Mouse (Mus musculus) midbrain, embryonic 15.5 days (tissue): ENCODE data around the gene Oca2. TPM values are rescaled to one million over a fixed set of nuclear protein-coding genes. Genes with fewer than 3 reads are reported as not detected.
A peak's percentile ranks its signal among the peaks of the same experiment; 100 is the strongest.

ENCODE experiments used
- ATAC-seq: fragments of 200-750 bp; cut with Nextera tagmentation; replicated peaks from 2 replicates; pipeline ENCODE4 v1.8.0; 2017; ENCODE audit warnings: moderate TSS enrichment
- H3K27ac ChIP-seq: fragments of 300-500 bp; sonication (generic); 2 replicates; pipeline ENCODE4 v1.5.1; 2015; ENCODE audit warnings: mild to moderate bottlenecking, inconsistent platforms
- H3K27me3 ChIP-seq: fragments of 300-500 bp; sonication (generic); replicated peaks from 2 replicates; pipeline ENCODE4 v1.6.1; 2015; ENCODE audit warnings: inconsistent platforms
- H3K36me3 ChIP-seq: fragments of 300-500 bp; sonication (generic); replicated peaks from 2 replicates; pipeline ENCODE4 v1.6.1; 2015; ENCODE audit warnings: inconsistent platforms
- H3K4me1 ChIP-seq: fragments of 300-500 bp; sonication (generic); 2 replicates; pipeline ENCODE4 v1.6.1; 2015; ENCODE audit warnings: inconsistent platforms
- H3K4me2 ChIP-seq: fragments of 300-500 bp; sonication (generic); 2 replicates; pipeline ENCODE4 v1.6.1; 2015; ENCODE audit warnings: inconsistent platforms, mild to moderate bottlenecking, moderate library complexity
- H3K4me3 ChIP-seq: fragments of 300-500 bp; sonication (generic); 2 replicates; pipeline ENCODE4 v1.5.1; 2015; ENCODE audit warnings: mild to moderate bottlenecking, inconsistent platforms
- H3K9ac ChIP-seq: fragments of 300-500 bp; sonication (generic); 2 replicates; pipeline ENCODE4 v1.6.1; 2015; ENCODE audit warnings: mild to moderate bottlenecking, inconsistent platforms
- H3K9me3 ChIP-seq: fragments of 300-500 bp; sonication (generic); 2 replicates; pipeline ENCODE4 v1.6.1; 2016; ENCODE audit warnings: inconsistent platforms
- WGBS: fragments of 180-500 bp; shearing (Covaris S2); methylation state at CpG from one replicate; pipeline ENCODE4 v1.1.7; 2015; ENCODE audit warnings: mixed read lengths; 5-methylcytosine and 5-hydroxymethylcytosine counted together
- polyA plus RNA-seq: library from polyadenylated mRNA; unstranded; fragments of >200 nt; fragmentation: Nextera tagmentation; extraction: Ambion mirVana; gene quantifications from 2 replicates; pipeline ENCODE4 v1.2.1, GENCODE M21; 2015

Oca2 gene
- 0.29 and 0.35 TPM in 2 replicates for polyA plus RNA-seq

DNA sequence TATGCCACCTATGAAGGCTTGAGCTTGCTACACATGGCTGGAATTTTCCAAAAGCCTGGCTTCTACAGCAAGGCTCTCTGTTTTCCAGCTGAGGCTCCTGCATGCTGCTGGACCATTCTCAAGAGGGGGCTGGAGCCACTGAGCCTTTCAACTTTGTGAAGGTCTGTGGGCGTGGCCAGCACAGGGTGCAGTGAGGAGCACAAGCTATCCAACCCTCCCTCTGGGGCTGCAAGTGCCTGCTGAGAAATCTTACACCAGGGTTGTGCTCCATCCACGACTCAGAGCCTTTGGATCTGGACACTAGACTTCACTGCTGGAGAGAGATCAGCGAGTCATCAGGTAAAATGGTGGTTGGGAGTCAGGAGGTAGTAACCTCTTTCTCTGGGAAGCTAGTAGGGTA, at the start of gene Oca2:
TSS of gene Oca2 (plus strand) at position 218 of the 400 bp plus-strand sequence.
- Histone ChIP-seq H3K27ac (no peak within 1 kb of the TSS), H3K36me3 (no peaks in the 10 kb centered on the region), H3K4me3 (no peak within 1 kb of the TSS), H3K9me3 (no peaks in the 10 kb centered on the region), H3K4me2 (no peak within 1 kb of the TSS), H3K4me1 (peaks cover 3% of the 10 kb centered on the region; the same call in 1 of the 2 replicates), H3K27me3 (no peaks in the 10 kb centered on the region), H3K9ac (no peak within 1 kb of the TSS)
- WGBS: 44% methylated on average over 3 of the region's 3 CpGs
- ATAC-seq: no peak

DNA sequence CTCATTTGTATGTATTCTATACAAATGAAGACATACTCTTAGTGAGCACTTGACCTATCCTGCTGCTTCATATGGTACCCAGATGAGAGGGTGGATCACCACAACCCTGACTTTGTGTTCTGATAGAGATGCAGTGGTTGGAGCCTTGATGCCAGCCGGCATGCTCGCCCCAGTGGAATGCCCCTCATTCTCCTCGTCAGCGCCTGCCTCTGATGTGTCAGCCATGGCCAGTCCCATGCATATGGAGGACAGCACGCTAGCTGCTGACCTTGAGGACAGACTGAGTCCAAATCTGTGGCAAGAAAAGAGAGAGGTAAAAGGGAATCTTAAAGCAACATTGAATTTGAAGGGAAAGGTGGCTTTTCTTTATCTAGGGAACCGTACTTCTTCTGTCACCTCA, 48.5 kb upstream of the Oca2 start:
- no peak overlapping the region for H3K9ac ChIP-seq
- no peaks in the 10 kb centered on the region for H3K9me3 ChIP-seq
- H3K4me1 ChIP-seq: no peaks in the 10 kb centered on the region
- H3K27me3 ChIP-seq: no peaks in the 10 kb centered on the region
- H3K27ac ChIP-seq: no peak overlapping the region
- H3K4me2 ChIP-seq: no peak overlapping the region
- H3K36me3 ChIP-seq: peaks cover 49% of the 10 kb centered on the region
- no peak overlapping the region for H3K4me3 ChIP-seq
- WGBS: 90% methylated on average over 6 of the region's 6 CpGs
- no peak for ATAC-seq

DNA sequence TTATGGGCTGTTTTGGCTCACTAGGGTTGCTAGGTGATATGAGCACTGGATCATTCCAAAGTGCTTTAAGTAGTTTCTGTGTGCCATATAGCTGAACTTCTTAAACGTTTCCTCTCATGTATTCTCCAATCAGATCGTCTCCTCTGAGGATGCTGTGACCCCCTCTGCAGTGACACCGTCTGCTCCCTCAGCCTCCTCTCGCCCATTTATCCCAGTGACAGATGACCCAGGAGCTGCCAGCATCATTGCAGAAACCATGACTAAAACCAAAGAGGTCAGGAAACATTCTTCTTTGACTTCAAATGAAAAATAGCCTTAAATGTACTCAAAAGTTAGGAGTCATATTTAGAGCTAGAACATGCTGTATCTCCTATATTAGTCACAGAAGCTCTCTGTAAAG, 47.9 kb upstream of the Oca2 start:
- H3K4me3 ChIP-seq: no peak overlapping the region
- no peak overlapping the region for H3K4me2 ChIP-seq
- no peak for ATAC-seq
- H3K27me3 ChIP-seq: no peaks in the 10 kb centered on the region
- H3K4me1 ChIP-seq: no peaks in the 10 kb centered on the region
- WGBS: 77% methylated on average over 4 of the region's 4 CpGs
- no peaks in the 10 kb centered on the region for H3K9me3 ChIP-seq
- no peak overlapping the region for H3K9ac ChIP-seq
- peaks cover 47% of the 10 kb centered on the region for H3K36me3 ChIP-seq
- no peak overlapping the region for H3K27ac ChIP-seq

DNA sequence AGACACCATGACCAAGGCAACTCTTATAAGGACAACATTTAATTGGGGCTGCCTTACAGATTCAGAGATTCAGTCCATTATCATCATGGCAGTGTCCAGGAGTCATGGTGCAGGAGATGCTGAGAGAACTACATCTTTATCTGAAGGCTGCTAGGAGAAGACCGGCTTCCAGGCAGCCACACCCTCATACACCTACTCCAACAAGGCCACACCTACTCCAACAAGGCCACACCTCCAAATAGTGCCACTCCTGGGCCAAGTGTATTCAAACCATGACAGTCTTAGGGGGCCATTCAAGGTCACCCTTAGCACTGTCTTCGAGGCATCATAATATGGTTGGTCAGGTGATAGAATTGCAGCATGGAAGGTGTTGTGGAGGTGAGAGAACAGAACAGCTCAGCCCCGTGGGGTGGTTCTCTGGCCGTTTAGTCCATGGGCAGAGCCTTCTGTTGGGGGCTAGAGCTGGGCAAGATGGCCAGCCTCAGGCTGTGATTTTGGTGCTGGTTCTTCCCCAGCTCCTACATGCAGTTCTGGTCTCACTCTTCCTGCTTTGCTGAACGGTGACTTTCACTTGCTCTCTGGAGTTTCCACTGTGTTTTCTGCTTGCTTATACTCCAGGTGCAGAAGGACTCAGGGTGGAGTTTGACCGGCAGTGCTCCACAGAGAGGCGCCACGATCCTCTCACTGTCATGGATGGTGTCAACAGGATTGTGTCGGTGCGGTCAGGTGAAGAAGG, 37.9 kb upstream of the Oca2 start:
- peaks cover 51% of the 10 kb centered on the region; the same call in 1 of the 2 replicates for H3K36me3 ChIP-seq
- no peaks in the 10 kb centered on the region for H3K27me3 ChIP-seq
- ATAC-seq: no peak

DNA sequence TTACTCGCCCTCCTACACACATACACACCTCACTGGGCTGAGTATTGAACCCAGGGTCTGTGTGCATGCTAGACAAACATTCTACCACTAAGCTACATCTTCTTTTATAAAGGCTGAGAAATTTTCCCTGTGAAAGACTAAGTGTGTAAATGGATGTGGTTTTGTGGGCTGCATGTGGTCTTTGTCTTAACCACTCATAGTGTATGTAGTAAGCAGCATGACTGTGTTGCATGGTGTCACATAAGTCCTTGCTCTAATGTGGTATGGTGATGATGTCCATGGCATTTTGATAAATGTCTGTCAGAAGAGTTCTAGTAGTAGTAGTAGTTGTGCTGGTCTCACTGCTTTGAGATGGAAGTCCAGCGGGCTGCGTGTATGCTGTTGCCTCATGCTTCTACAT, 36.7 kb upstream of the Oca2 start:
- no peaks in the 10 kb centered on the region for H3K27me3 ChIP-seq
- no peak overlapping the region for H3K9ac ChIP-seq
- H3K4me3 ChIP-seq: no peak overlapping the region
- no peak for ATAC-seq
- no peak overlapping the region for H3K4me2 ChIP-seq
- H3K4me1 ChIP-seq: no peaks in the 10 kb centered on the region
- no peak overlapping the region for H3K27ac ChIP-seq
- H3K36me3 ChIP-seq: peaks cover 49% of the 10 kb centered on the region; the same call in 1 of the 2 replicates
- 96% methylated on average over 3 of the region's 3 CpGs for WGBS
- no peaks in the 10 kb centered on the region for H3K9me3 ChIP-seq

More for the DNA sequence above, 37.9 kb upstream of the Oca2 start:
- Histone ChIP-seq H3K4me2 (no peak overlapping the region), H3K4me1 (no peaks in the 10 kb centered on the region), H3K9ac (no peak overlapping the region), H3K27ac (no peak overlapping the region), H3K9me3 (no peaks in the 10 kb centered on the region), H3K4me3 (no peak overlapping the region)
- WGBS: 96% methylated on average over 10 of the region's 10 CpGs

DNA sequence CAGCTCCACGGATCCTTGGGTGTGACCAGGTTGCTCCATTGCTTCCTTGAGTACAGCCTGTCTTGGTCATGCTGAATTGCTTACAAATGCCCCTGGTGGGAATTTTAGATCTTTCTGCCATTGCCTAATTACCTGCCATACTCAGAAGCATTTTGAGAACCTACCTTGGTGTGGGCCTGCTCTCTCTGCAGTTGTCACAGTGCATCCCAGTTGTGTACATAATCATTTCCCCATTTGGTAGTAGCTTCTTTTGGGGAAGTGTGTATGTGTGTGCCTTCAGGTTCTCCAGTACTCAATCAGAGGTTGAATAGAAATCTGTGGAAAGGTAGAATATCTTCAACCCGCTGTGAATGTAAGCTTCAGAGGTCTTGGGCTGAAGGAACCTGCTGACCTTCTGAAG, 36.3 kb upstream of the Oca2 start:
- no peak for ATAC-seq
- peaks cover 46% of the 10 kb centered on the region; the same call in 1 of the 2 replicates for H3K36me3 ChIP-seq
- no peak overlapping the region for H3K27ac ChIP-seq
- H3K4me1 ChIP-seq: no peaks in the 10 kb centered on the region
- no peak overlapping the region for H3K4me2 ChIP-seq
- no peak overlapping the region for H3K4me3 ChIP-seq
- H3K27me3 ChIP-seq: no peaks in the 10 kb centered on the region
- 95% methylated on average over 2 of the region's 2 CpGs for WGBS
- H3K9ac ChIP-seq: no peak overlapping the region
- H3K9me3 ChIP-seq: no peaks in the 10 kb centered on the region

DNA sequence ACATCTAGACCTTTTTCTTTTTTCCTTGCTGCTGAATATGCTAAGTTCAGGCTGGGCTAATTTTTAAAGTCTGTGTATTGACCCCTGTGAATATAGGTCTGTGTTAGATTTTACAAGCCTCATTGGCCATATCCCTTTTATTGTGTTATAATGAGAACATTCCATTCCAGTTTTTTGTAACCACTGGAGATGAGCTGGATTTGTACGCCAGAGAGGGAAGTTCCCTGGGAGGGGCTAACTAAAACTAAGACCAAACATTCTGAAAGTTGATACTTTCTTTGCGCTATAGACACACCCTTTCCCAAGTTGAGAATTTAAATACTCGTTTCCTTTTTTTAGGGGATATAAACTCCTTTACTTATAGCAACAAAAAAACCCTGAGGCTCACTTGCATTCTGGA, 34.7 kb upstream of the Oca2 start:
- Histone ChIP-seq H3K36me3 (peaks cover 44% of the 10 kb centered on the region; the same call in 1 of the 2 replicates), H3K9me3 (no peaks in the 10 kb centered on the region), H3K4me1 (no peaks in the 10 kb centered on the region), H3K9ac (no peak overlapping the region), H3K4me2 (no peak overlapping the region), H3K4me3 (no peak overlapping the region), H3K27me3 (no peaks in the 10 kb centered on the region), H3K27ac (no peak overlapping the region)
- WGBS: 47% methylated on average over 3 of the region's 3 CpGs
- ATAC-seq: no peak

DNA sequence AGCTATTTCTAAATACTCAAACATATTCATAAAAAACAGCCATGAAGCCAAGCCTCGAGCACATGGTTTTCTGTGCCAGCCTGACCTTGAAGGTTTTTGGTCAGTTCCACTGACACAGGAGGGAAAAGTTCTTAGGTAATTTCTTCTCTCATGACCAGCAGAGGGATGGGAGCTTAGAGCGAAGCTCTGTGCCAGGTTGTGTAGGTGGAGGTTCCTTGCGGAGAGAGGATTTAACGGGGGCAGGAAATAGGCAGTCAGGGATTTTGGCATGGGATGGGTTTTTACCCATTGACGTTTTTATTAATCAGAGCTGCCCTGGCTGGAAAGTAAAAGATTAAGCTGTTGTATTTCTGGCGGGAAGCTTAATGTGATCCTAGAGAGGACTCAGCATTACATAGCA, 18.7 kb upstream of the Oca2 start:
- ATAC-seq: no peak
- peaks cover 61% of the 10 kb centered on the region for H3K36me3 ChIP-seq

DNA sequence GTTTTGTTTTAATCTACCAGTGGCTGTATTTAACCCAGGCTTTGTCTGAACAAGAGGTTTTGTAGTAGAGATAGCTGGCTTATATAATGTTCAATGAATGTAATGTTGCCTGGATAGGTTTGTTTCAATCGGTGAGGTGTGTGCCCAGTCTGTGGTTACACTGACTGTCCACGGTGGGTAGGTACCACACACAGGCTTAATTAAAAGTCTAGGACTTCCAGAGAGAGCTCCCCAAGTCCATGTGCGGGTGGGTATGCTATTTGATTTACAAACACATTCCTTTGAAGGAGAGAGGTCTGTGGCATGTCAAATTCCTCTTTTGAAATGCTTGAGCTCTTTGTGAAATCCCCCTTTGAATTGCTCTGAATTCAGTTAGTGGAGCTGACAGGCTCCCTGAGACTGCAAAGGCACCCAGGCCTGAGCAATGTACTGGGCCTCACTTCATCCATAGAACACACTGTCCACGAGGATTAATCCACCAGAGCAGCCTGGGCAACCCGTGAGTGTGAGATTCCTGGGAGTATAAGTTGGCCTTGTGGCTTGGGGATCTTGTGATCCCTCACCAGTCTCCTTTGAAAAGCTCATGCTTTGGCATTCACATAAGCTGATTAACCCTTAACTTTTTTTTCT, 3.7 kb upstream of the Oca2 start:
- ATAC-seq: peak; percentile 58
- H3K4me1 ChIP-seq: peaks cover 3% of the 10 kb centered on the region; the same call in 1 of the 2 replicates
- H3K27ac ChIP-seq: no peak overlapping the region
- no peak overlapping the region for H3K4me2 ChIP-seq
- WGBS: 7% methylated on average over 5 of the region's 5 CpGs
- H3K27me3 ChIP-seq: no peaks in the 10 kb centered on the region
- peaks cover 15% of the 10 kb centered on the region; the same call in 1 of the 2 replicates for H3K36me3 ChIP-seq
- no peak overlapping the region for H3K9ac ChIP-seq
- H3K4me3 ChIP-seq: no peak overlapping the region
- H3K9me3 ChIP-seq: no peaks in the 10 kb centered on the region

More for the DNA sequence above, 18.7 kb upstream of the Oca2 start:
- Histone ChIP-seq H3K4me3 (no peak overlapping the region), H3K9ac (no peak overlapping the region), H3K4me2 (no peak overlapping the region), H3K9me3 (no peaks in the 10 kb centered on the region), H3K27me3 (no peaks in the 10 kb centered on the region), H3K27ac (no peak overlapping the region), H3K4me1 (no peaks in the 10 kb centered on the region)
- 89% methylated on average over 6 of the region's 6 CpGs for WGBS

DNA sequence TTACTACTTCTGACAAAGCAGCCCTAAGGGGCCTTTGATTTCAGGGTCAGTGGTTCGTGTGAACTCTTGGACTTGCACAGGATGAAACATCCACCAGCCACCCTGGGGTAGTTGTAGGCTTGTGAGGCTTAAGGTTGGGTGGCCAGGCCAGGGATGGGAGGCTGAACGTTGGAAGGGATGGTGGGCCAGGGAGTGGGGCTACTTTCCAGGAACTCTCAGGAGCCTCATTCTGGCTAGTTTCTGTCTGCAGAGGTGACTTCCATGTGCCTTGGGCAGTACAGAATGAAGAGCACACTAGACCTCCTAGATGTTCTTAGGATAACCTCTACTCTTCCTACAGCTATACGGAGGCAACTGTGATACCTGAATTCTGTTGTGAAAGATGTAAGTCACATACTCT, 2.9 kb upstream of the Oca2 start:
- Histone ChIP-seq H3K4me3 (no peak overlapping the region), H3K27ac (0 out of 2 replicates have a peak overlapping the region, but pooled peaks have one; percentile 21), H3K4me1 (peaks cover 3% of the 10 kb centered on the region; the same call in 1 of the 2 replicates), H3K27me3 (no peaks in the 10 kb centered on the region), H3K4me2 (no peak overlapping the region), H3K36me3 (peaks cover 12% of the 10 kb centered on the region; the same call in 1 of the 2 replicates), H3K9me3 (no peaks in the 10 kb centered on the region), H3K9ac (no peak overlapping the region)
- no peak for ATAC-seq
- 54% methylated on average over 3 of the region's 3 CpGs for WGBS

DNA sequence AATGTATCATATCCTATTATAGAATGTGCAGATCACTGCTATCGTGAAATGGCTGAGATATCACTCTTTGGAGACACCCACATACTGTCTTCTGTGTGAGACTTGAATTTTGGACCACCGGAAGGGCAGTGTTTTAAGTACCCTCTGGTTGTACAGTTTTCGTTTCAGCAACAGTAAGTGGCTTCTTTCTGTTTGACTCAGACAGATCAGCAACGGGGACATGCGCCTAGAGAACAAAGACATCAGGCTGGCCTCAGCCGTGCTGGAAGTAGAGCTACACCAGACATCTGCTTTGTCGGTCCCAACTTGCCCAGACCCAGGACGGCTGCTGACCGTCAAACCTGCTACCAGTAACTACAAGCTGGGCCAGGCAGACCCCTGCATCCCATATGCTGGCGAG, 15.0 kb downstream of the Oca2 start:
- Histone ChIP-seq H3K36me3 (no peaks in the 10 kb centered on the region), H3K27ac (no peak overlapping the region), H3K4me2 (no peak overlapping the region), H3K27me3 (no peaks in the 10 kb centered on the region), H3K9ac (no peak overlapping the region), H3K9me3 (no peaks in the 10 kb centered on the region), H3K4me1 (no peaks in the 10 kb centered on the region), H3K4me3 (no peak overlapping the region)
- 84% methylated on average over 10 of the region's 10 CpGs for WGBS
- no peak for ATAC-seq

DNA sequence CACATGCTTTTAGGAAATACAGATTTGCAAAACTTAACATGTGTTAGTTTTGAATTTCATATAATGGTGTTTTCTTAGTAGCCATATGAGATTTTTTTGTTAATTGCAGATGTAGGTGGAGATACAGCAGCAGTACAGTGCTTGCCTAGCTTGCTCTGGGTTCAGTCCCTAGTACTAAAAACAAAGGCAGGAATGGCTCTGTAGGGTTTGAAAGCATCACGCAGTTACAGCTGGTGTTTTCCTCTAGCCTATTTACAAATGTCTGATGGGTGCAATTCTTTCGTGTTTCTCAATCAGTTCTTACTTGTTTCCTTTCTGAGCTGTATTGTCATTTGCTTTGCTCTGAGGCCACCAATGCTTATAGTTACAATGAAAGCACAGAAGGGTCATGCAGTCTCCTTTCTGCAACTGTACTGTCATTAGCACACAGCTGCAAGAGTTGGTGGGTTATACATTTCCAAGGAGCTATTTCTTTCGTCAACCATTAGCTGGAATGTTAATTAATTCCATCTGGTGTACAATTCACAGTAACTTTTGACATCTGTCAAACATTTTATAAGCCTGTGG, 18.4 kb downstream of the Oca2 start:
- Histone ChIP-seq H3K4me3 (no peak overlapping the region), H3K27ac (no peak overlapping the region), H3K9me3 (no peaks in the 10 kb centered on the region), H3K4me1 (no peaks in the 10 kb centered on the region), H3K4me2 (no peak overlapping the region), H3K27me3 (no peaks in the 10 kb centered on the region), H3K9ac (no peak overlapping the region), H3K36me3 (no peaks in the 10 kb centered on the region)
- ATAC-seq: no peak
- WGBS: 68% methylated on average over 3 of the region's 3 CpGs
